Mouse (Mus musculus) heart, postnatal 0 days (tissue): ENCODE data around the gene Clpb.

Experiments
- CTCF ChIP-seq: IDR thresholded peaks from 2 replicates; pipeline ENCODE4 v1.5.1; 2016; ENCODE audit warnings: antibody characterized with exemption, control low read depth, low read depth
- EP300 ChIP-seq: IDR thresholded peaks from 2 replicates; pipeline ENCODE4 v1.6.1; 2016; ENCODE audit warnings: antibody characterized with exemption, low read depth

- TF ChIP-seq CTCF (no peak), EP300 (no peak)
Observed at GRCm38 (mm10) chr7:101844186-101844585, 180.8 kb downstream of the Clpb start.
